Mouse (Mus musculus): ENCODE results near the gene Foxn3. TPM values are rescaled to one million over a fixed set of nuclear protein-coding genes. Genes with fewer than 3 reads are reported as not detected.

Foxn3 gene
- polyA plus RNA-seq, 1 experiment from 2014 or later: 14.6 TPM

GRCm38 (mm10) chr12:99292152-99292551 lies 271.2 kb downstream of the Foxn3 start:
- Histone ChIP-seq H3K36me3 (ENCODE audit: inconsistent target) (no peaks in the 10 kb centered on the region; the same call in 1 of the 2 replicates), H3K4me3 (ENCODE audit: inconsistent target) (no peak overlapping the region), H3K27ac (no peak overlapping the region), H3K79me2 (ENCODE audit: inconsistent target) (no peaks in the 10 kb centered on the region)
- WGBS (ENCODE audit: missing documents): 95% methylated on average over 5 of the region's 6 CpGs

- H3K27ac ChIP-seq: no peak overlapping the region
- H3K36me3 ChIP-seq (ENCODE audit: inconsistent target): no peaks in the 10 kb centered on the region; the same call in 1 of the 2 replicates
- H3K4me3 ChIP-seq (ENCODE audit: inconsistent target): no peak overlapping the region
- 100% methylated on average over 5 of the region's 5 CpGs for WGBS (ENCODE audit: missing documents)
- H3K79me2 ChIP-seq (ENCODE audit: inconsistent target): no peaks in the 10 kb centered on the region; the same call in 1 of the 2 replicates
Measured at GRCm38 (mm10) chr12:99287081-99287480, 276.3 kb downstream of the Foxn3 start.

- Histone ChIP-seq H3K79me2 (ENCODE audit: inconsistent target) (no peaks in the 10 kb centered on the region; the same call in 1 of the 2 replicates), H3K4me3 (ENCODE audit: inconsistent target) (no peak overlapping the region), H3K36me3 (ENCODE audit: inconsistent target) (no peaks in the 10 kb centered on the region; the same call in 1 of the 2 replicates), H3K27ac (no peak overlapping the region)
- WGBS (ENCODE audit: missing documents): 98% methylated on average over 6 of the region's 6 CpGs
Measured at GRCm38 (mm10) chr12:99286662-99287061, 276.7 kb downstream of the Foxn3 start.

GRCm38 (mm10) chr12:99285656-99286055 lies 277.7 kb downstream of the Foxn3 start:
- 94% methylated on average over 8 of the region's 8 CpGs for WGBS (ENCODE audit: missing documents)
- Histone ChIP-seq H3K4me3 (ENCODE audit: inconsistent target) (no peak overlapping the region), H3K79me2 (ENCODE audit: inconsistent target) (no peaks in the 10 kb centered on the region; the same call in 1 of the 2 replicates), H3K27ac (no peak overlapping the region), H3K36me3 (ENCODE audit: inconsistent target) (no peaks in the 10 kb centered on the region; the same call in 1 of the 2 replicates)

GRCm38 (mm10) chr12:99285199-99285598 lies 278.2 kb downstream of the Foxn3 start:
- no peak overlapping the region for H3K4me3 ChIP-seq (ENCODE audit: inconsistent target)
- H3K79me2 ChIP-seq (ENCODE audit: inconsistent target): no peaks in the 10 kb centered on the region; the same call in 1 of the 2 replicates
- 83% methylated on average over 9 of the region's 9 CpGs for WGBS (ENCODE audit: missing documents)
- no peaks in the 10 kb centered on the region; the same call in 1 of the 2 replicates for H3K36me3 ChIP-seq (ENCODE audit: inconsistent target)
- H3K27ac ChIP-seq: no peak overlapping the region

- H3K79me2 ChIP-seq (ENCODE audit: inconsistent target): no peaks in the 10 kb centered on the region; the same call in 1 of the 2 replicates
- no peak overlapping the region for H3K4me3 ChIP-seq (ENCODE audit: inconsistent target)
- H3K27ac ChIP-seq: 0 out of 2 replicates have a peak overlapping the region, but pooled peaks have one; percentile 7
- no peaks in the 10 kb centered on the region for H3K36me3 ChIP-seq (ENCODE audit: inconsistent target)
- WGBS (ENCODE audit: missing documents): 39% methylated on average over 8 of the region's 8 CpGs
Measured at GRCm38 (mm10) chr12:99284419-99285069, 278.8 kb downstream of the Foxn3 start.

GRCm38 (mm10) chr12:99280826-99281225 lies 282.6 kb downstream of the Foxn3 start:
- WGBS (ENCODE audit: missing documents): 94% methylated on average over 13 of the region's 13 CpGs
- Histone ChIP-seq H3K27ac (no peak overlapping the region), H3K79me2 (ENCODE audit: inconsistent target) (no peaks in the 10 kb centered on the region; the same call in 1 of the 2 replicates), H3K4me3 (ENCODE audit: inconsistent target) (no peak overlapping the region), H3K36me3 (ENCODE audit: inconsistent target) (no peaks in the 10 kb centered on the region)

- Histone ChIP-seq H3K27ac (no peak overlapping the region), H3K79me2 (ENCODE audit: inconsistent target) (no peaks in the 10 kb centered on the region; the same call in 1 of the 2 replicates), H3K4me3 (ENCODE audit: inconsistent target) (no peak overlapping the region), H3K36me3 (ENCODE audit: inconsistent target) (no peaks in the 10 kb centered on the region)
- WGBS (ENCODE audit: missing documents): 67% methylated on average over 4 of the region's 4 CpGs
Measured at GRCm38 (mm10) chr12:99280291-99280690, 283.1 kb downstream of the Foxn3 start.

GRCm38 (mm10) chr12:99279426-99279825 lies 284.0 kb downstream of the Foxn3 start:
- Histone ChIP-seq H3K36me3 (ENCODE audit: inconsistent target) (no peaks in the 10 kb centered on the region), H3K79me2 (ENCODE audit: inconsistent target) (no peaks in the 10 kb centered on the region; the same call in 1 of the 2 replicates), H3K4me3 (ENCODE audit: inconsistent target) (no peak overlapping the region), H3K27ac (no peak overlapping the region)
- 96% methylated on average over 4 of the region's 4 CpGs for WGBS (ENCODE audit: missing documents)

GRCm38 (mm10) chr12:99274589-99274988 lies 288.8 kb downstream of the Foxn3 start:
- 93% methylated on average over 1 of the region's 1 CpGs for WGBS (ENCODE audit: missing documents)
- H3K36me3 ChIP-seq (ENCODE audit: inconsistent target): no peaks in the 10 kb centered on the region

GRCm38 (mm10) chr12:99269396-99269795 lies 294.0 kb downstream of the Foxn3 start:
- Histone ChIP-seq H3K27ac (no peak overlapping the region), H3K79me2 (ENCODE audit: inconsistent target) (no peaks in the 10 kb centered on the region), H3K4me3 (ENCODE audit: inconsistent target) (no peak overlapping the region), H3K36me3 (ENCODE audit: inconsistent target) (no peaks in the 10 kb centered on the region)
- WGBS (ENCODE audit: missing documents): 82% methylated on average over 8 of the region's 8 CpGs

More at GRCm38 (mm10) chr12:99274589-99274988, 288.8 kb downstream of the Foxn3 start:
- no peak overlapping the region for H3K4me3 ChIP-seq (ENCODE audit: inconsistent target)
- H3K27ac ChIP-seq: no peak overlapping the region
- no peaks in the 10 kb centered on the region; the same call in 1 of the 2 replicates for H3K79me2 ChIP-seq (ENCODE audit: inconsistent target)

GRCm38 (mm10) chr12:99268954-99269353 lies 294.4 kb downstream of the Foxn3 start:
- Histone ChIP-seq H3K27ac (no peak overlapping the region), H3K36me3 (ENCODE audit: inconsistent target) (no peaks in the 10 kb centered on the region), H3K79me2 (ENCODE audit: inconsistent target) (no peaks in the 10 kb centered on the region), H3K4me3 (ENCODE audit: inconsistent target) (no peak overlapping the region)
- WGBS (ENCODE audit: missing documents): 90% methylated on average over 11 of the region's 11 CpGs

GRCm38 (mm10) chr12:99267732-99268131 lies 295.6 kb downstream of the Foxn3 start:
- Histone ChIP-seq H3K27ac (no peak overlapping the region), H3K79me2 (ENCODE audit: inconsistent target) (no peaks in the 10 kb centered on the region), H3K4me3 (ENCODE audit: inconsistent target) (no peak overlapping the region), H3K36me3 (ENCODE audit: inconsistent target) (no peaks in the 10 kb centered on the region)
- WGBS (ENCODE audit: missing documents): 94% methylated on average over 11 of the region's 11 CpGs

- Histone ChIP-seq H3K4me3 (ENCODE audit: inconsistent target) (no peak overlapping the region), H3K79me2 (ENCODE audit: inconsistent target) (no peaks in the 10 kb centered on the region), H3K36me3 (ENCODE audit: inconsistent target) (no peaks in the 10 kb centered on the region), H3K27ac (no peak overlapping the region)
- 94% methylated on average over 7 of the region's 7 CpGs for WGBS (ENCODE audit: missing documents)
Measured at GRCm38 (mm10) chr12:99266434-99266833, 296.9 kb downstream of the Foxn3 start.

GRCm38 (mm10) chr12:99265777-99266176 lies 297.6 kb downstream of the Foxn3 start:
- no peaks in the 10 kb centered on the region for H3K79me2 ChIP-seq (ENCODE audit: inconsistent target)
- no peak overlapping the region for H3K27ac ChIP-seq
- H3K4me3 ChIP-seq (ENCODE audit: inconsistent target): no peak overlapping the region
- WGBS (ENCODE audit: missing documents): over 99% methylated on average over 6 of the region's 6 CpGs
- no peaks in the 10 kb centered on the region for H3K36me3 ChIP-seq (ENCODE audit: inconsistent target)

Data from macrophage (primary cell).